Mouse (Mus musculus) cortical plate, adult 2 months (tissue): ENCODE results near the gene Cyp51. TPM values are rescaled to one million over a fixed set of nuclear protein-coding genes. Genes with fewer than 3 reads are reported as not detected.

Source experiments
- H3K27ac ChIP-seq: fragments of 200-500 bp; 2 replicates; pipeline ENCODE4 v1.5.1; 2012; ENCODE audit warnings: low read length, control low read depth, inconsistent platforms; ENCODE audit not compliant: insufficient read depth
- H3K4me1 ChIP-seq: fragments of 200-500 bp; 2 replicates; pipeline ENCODE4 v1.6.1; 2011; ENCODE audit warnings: low read length; ENCODE audit not compliant: control insufficient read depth, insufficient read depth
- H3K4me3 ChIP-seq: fragments of 200-500 bp; 2 replicates; pipeline ENCODE4 v1.5.1; 2011; ENCODE audit warnings: mild to moderate bottlenecking, low read length, control low read depth; ENCODE audit not compliant: insufficient read depth
- CTCF ChIP-seq: fragments of 200-500 bp; IDR thresholded peaks from 2 replicates; pipeline ENCODE4 v1.5.1; 2011; ENCODE audit warnings: mild to moderate bottlenecking, control low read depth, low read length; ENCODE audit not compliant: insufficient read depth; ENCODE audit errors: extremely low read depth
- POLR2A ChIP-seq: fragments of 200-500 bp; IDR thresholded peaks from 2 replicates; pipeline ENCODE4 v1.6.1; 2011; ENCODE audit warnings: mild to moderate bottlenecking, low read length, control low read depth; ENCODE audit not compliant: insufficient read depth; ENCODE audit errors: extremely low read depth
- polyA plus RNA-seq: library from polyadenylated mRNA; depleted of rRNA; stranded (reverse); fragments of >200 nt; gene quantifications from 2 replicates; pipeline ENCODE4 v1.2.3, GENCODE M21; 2012

The Cyp51 gene
- polyA plus RNA-seq, 1 experiment: 67.2 TPM

GRCm38 (mm10) chr5:4084948-4085347 is 19.6 kb downstream of the Cyp51 start:
- H3K4me3 ChIP-seq: no peak overlapping the region
- TF ChIP-seq CTCF (no peak), POLR2A (no peak)
- no peaks in the 10 kb centered on the region for H3K4me1 ChIP-seq
- no peak overlapping the region for H3K27ac ChIP-seq

- Histone ChIP-seq H3K4me1 (no peaks in the 10 kb centered on the region), H3K27ac (no peak overlapping the region), H3K4me3 (no peak overlapping the region)
- no peak for TF ChIP-seq POLR2A
- TF ChIP-seq CTCF: no peak
These were observed 23.0 kb downstream of the Cyp51 start for GRCm38 (mm10) chr5:4081513-4081912.

GRCm38 (mm10) chr5:4080861-4081260 is 23.7 kb downstream of the Cyp51 start:
- Histone ChIP-seq H3K27ac (no peak overlapping the region), H3K4me3 (no peak overlapping the region), H3K4me1 (no peaks in the 10 kb centered on the region)
- TF ChIP-seq CTCF: no peak
- TF ChIP-seq POLR2A: no peak

- Histone ChIP-seq H3K4me1 (no peaks in the 10 kb centered on the region), H3K4me3 (no peak overlapping the region), H3K27ac (no peak overlapping the region)
- TF ChIP-seq POLR2A (no peak), CTCF (no peak)
These were observed 25.5 kb downstream of the Cyp51 start for GRCm38 (mm10) chr5:4079086-4079485.

- no peak overlapping the region for H3K4me3 ChIP-seq
- TF ChIP-seq CTCF (no peak), POLR2A (no peak)
- no peaks in the 10 kb centered on the region for H3K4me1 ChIP-seq
These were observed 37.3 kb downstream of the Cyp51 start for GRCm38 (mm10) chr5:4067203-4067602.

GRCm38 (mm10) chr5:4066476-4067115 is 38.0 kb downstream of the Cyp51 start:
- no peak for TF ChIP-seq CTCF
- no peak for TF ChIP-seq POLR2A
- no peak overlapping the region for H3K4me3 ChIP-seq
- H3K27ac ChIP-seq: no peak overlapping the region
- no peaks in the 10 kb centered on the region for H3K4me1 ChIP-seq

More at GRCm38 (mm10) chr5:4067203-4067602, 37.3 kb downstream of the Cyp51 start:
- no peak overlapping the region for H3K27ac ChIP-seq

GRCm38 (mm10) chr5:4060313-4060712 is 44.2 kb downstream of the Cyp51 start:
- Histone ChIP-seq H3K4me1 (no peaks in the 10 kb centered on the region), H3K4me3 (no peak overlapping the region), H3K27ac (no peak overlapping the region)
- TF ChIP-seq CTCF (no peak), POLR2A (no peak)

- Histone ChIP-seq H3K27ac (no peak overlapping the region), H3K4me3 (no peak overlapping the region), H3K4me1 (no peaks in the 10 kb centered on the region)
- TF ChIP-seq POLR2A (no peak), CTCF (no peak)
These were observed 63.6 kb downstream of the Cyp51 start for GRCm38 (mm10) chr5:4040922-4041321.

- Histone ChIP-seq H3K4me3 (no peak overlapping the region), H3K27ac (no peak overlapping the region), H3K4me1 (no peaks in the 10 kb centered on the region)
- TF ChIP-seq CTCF: no peak
- TF ChIP-seq POLR2A: no peak
These were observed 64.2 kb downstream of the Cyp51 start for GRCm38 (mm10) chr5:4040372-4040771.

GRCm38 (mm10) chr5:4039351-4039750 is 65.2 kb downstream of the Cyp51 start:
- no peak overlapping the region for H3K4me3 ChIP-seq
- H3K27ac ChIP-seq: no peak overlapping the region
- no peaks in the 10 kb centered on the region for H3K4me1 ChIP-seq
- TF ChIP-seq CTCF (no peak), POLR2A (no peak)
